Mouse (Mus musculus): ENCODE results near the gene Npat.

GRCm38 (mm10) chr9:53537336-53537965 is 604 bp downstream of the Npat start:
- no peak for TF ChIP-seq CTCF (IDR thresholded peaks at IDR 0.05)
- TF ChIP-seq EP300 (IDR thresholded peaks at IDR 0.05): no peak
